Mouse (Mus musculus): Measurements from ENCODE around the gene Pik3ap1. TPM values are rescaled to one million over a fixed set of nuclear protein-coding genes. Genes with fewer than 3 reads are reported as not detected.

Pik3ap1 gene
- polyA plus RNA-seq, 1 experiment from 2014 or later = 3.0 TPM

DNA sequence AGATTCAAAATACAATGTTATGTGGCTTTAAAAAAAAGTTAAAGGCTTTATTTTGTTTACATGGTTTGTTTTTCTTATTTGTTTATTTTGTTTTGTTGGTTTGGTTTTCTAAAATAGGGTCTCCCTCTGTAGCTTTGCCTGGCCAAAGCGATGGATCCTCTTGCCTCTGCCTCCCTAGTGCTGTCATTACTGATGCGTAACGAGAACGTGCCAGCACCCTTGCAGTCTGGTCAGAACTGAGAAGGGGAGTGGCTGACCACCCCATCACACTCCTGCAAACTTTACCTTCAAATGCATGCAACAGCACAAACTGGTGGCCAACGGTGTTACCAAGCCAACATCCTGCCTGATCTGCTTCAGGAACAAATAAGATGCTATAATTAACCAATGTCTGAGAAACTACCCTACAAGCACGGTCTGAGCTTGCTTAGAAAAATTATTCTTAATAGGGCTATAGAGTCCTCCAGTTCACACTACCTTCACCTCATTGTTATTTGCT is 42.3 kb downstream of the Pik3ap1 start:
- no peak overlapping the region for H3K9ac ChIP-seq
- 75% methylated on average over 6 of the region's 6 CpGs for WGBS
- no peak overlapping the region for H3K4me2 ChIP-seq
- no peaks in the 10 kb centered on the region for H3K27me3 ChIP-seq
- no peak overlapping the region for H3K4me3 ChIP-seq
- no peaks in the 10 kb centered on the region for H3K9me3 ChIP-seq
- H3K4me1 ChIP-seq = peaks cover 6% of the 10 kb centered on the region; the same call in 1 of the 2 replicates
- no peak overlapping the region for H3K27ac ChIP-seq
- no peak for ATAC-seq (ENCODE audit: insufficient number of reproducible peaks, low FRiP score, low TSS enrichment, low read depth)
- no peaks in the 10 kb centered on the region for H3K36me3 ChIP-seq

DNA sequence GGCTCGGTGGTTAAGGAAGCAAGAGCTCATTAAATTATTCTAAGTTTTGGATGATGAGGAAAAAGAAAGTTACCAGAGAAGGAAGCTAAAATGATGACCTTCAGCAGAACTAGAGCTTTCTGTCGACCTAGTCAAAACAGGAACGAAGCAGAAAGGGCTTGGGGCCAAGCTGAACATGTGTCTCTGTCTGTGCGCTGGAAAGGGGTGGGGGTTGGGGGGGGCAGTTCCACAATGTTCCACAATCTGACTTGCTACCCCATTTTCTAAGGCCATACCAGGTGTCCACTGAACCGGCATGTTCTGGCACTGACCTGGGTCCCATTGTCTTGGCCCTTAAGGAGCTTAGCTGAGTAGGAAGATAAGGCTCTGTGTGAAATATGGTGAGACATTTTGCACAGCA is 43.2 kb downstream of the Pik3ap1 start:
- Histone ChIP-seq H3K27ac (no peak overlapping the region), H3K4me1 (peaks cover 6% of the 10 kb centered on the region; the same call in 1 of the 2 replicates), H3K9me3 (no peaks in the 10 kb centered on the region), H3K4me2 (no peak overlapping the region), H3K4me3 (no peak overlapping the region), H3K27me3 (no peaks in the 10 kb centered on the region), H3K9ac (no peak overlapping the region), H3K36me3 (no peaks in the 10 kb centered on the region)
- 73% methylated on average over 5 of the region's 5 CpGs for WGBS
- ATAC-seq (ENCODE audit: insufficient number of reproducible peaks, low FRiP score, low TSS enrichment, low read depth) = no peak

DNA sequence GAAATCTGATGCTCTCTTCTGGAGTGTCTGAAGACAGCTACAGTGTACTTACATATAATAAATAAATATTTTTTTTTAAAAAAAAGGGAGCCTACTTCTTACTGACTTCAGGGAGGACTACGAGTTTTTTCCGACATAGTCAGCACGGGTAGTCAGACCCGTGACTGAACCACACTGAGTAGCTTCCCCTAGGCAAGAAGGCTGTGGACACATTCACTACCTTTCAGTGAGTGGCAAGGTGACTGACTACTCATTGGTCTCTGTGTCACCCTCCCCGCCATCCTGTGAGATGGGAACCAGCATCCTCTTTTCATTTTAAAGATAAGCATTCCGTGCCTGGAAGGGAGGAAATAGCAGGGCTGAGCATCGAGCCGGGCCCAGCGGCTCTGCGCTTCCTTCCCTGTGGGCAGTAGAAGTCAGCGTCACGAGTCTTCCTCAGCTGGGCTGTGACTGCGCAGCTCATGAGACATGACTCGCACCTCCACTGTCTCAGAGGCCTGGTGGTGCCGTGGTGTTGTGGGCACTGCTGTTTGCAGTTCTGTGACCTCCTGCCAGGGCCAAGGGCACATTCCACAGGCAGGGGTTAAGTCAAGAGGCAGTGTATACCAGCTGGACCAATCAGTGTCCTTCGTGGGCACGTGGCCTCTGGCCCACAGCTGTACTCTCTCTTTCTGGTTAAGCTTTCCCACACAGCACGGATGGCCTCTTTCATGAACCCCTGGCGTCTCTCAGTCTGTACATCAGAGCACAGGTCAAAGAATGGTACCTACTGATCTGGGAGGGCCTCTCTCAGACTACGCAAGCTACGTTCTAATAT is 45.7 kb downstream of the Pik3ap1 start:
- Histone ChIP-seq H3K9me3 (no peaks in the 10 kb centered on the region), H3K27ac (no peak overlapping the region), H3K9ac (no peak overlapping the region), H3K36me3 (no peaks in the 10 kb centered on the region), H3K4me2 (no peak overlapping the region), H3K27me3 (no peaks in the 10 kb centered on the region), H3K4me3 (no peak overlapping the region), H3K4me1 (no peaks in the 10 kb centered on the region)
- 72% methylated on average over 21 of the region's 21 CpGs for WGBS
- ATAC-seq (ENCODE audit: insufficient number of reproducible peaks, low FRiP score, low TSS enrichment, low read depth) = no peak

DNA sequence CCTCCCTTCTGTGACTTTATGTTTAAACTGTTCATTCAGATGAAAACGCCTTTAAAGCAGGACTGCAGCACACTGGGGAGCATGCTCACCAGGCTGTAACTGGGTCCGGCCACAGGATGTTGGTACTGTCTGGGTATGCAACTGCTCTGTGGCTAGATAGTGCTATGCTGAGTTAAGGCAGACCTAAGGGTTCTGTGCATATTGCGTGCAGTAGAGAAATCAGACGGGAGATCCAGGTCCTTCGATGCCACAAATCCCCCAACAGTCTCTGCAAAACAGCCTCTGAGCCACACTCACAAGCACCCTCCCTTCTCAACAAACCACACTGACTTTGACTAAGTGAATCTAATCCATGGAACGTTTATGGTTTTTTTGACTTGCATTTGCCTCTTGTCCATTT is 46.5 kb downstream of the Pik3ap1 start:
- 79% methylated on average over 6 of the region's 6 CpGs for WGBS
- H3K9ac ChIP-seq = no peak overlapping the region
- ATAC-seq (ENCODE audit: insufficient number of reproducible peaks, low FRiP score, low TSS enrichment, low read depth) = no peak
- no peak overlapping the region for H3K4me2 ChIP-seq
- H3K4me1 ChIP-seq = no peaks in the 10 kb centered on the region
- H3K4me3 ChIP-seq = no peak overlapping the region
- no peaks in the 10 kb centered on the region for H3K36me3 ChIP-seq
- no peaks in the 10 kb centered on the region for H3K9me3 ChIP-seq
- no peak overlapping the region for H3K27ac ChIP-seq
- H3K27me3 ChIP-seq = no peaks in the 10 kb centered on the region

DNA sequence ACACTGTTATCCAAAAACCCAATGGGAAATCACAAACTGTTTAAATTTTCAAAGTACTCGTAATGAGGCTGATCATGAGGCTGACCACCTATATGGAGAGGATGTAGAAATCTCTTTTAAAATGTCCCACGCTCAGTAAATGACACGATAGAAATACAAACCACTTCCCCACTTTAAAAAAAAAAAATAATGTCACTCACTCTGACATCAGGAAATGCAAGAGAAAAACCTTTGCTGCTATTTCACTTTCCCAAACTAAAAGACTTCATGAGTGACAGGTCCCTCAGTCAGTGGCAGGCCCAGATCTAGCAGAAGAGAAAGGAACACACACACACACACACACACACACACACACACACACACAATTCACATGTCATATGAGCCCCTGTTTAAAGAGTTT is 49.2 kb downstream of the Pik3ap1 start:
- Histone ChIP-seq H3K27me3 (no peaks in the 10 kb centered on the region), H3K4me3 (no peak overlapping the region), H3K36me3 (no peaks in the 10 kb centered on the region), H3K4me2 (no peak overlapping the region), H3K4me1 (no peaks in the 10 kb centered on the region), H3K9me3 (no peaks in the 10 kb centered on the region), H3K9ac (no peak overlapping the region), H3K27ac (no peak overlapping the region)
- WGBS = 79% methylated on average over 3 of the region's 3 CpGs
- ATAC-seq (ENCODE audit: insufficient number of reproducible peaks, low FRiP score, low TSS enrichment, low read depth) = no peak

DNA sequence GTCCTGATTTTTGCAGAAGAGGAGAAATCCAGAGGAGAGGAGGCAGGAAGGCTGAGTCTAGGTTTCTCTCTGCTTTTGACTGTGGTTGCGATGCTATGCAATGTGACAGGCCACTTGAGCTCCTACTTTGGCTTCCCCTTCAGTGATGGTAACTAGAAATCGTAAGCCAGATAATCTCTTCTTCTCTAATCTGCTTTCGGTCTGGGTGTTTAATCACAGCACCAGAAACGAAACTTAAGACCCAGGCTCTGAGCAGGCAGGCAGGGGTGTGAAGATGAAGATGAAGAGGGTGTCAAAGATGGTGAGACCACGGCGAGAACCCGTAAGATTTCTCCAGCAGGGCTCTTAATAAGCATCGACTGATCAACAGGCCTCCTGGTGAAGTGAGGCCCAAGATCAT is 51.9 kb downstream of the Pik3ap1 start:
- no peaks in the 10 kb centered on the region for H3K27me3 ChIP-seq
- H3K27ac ChIP-seq = no peak overlapping the region
- no peak overlapping the region for H3K4me3 ChIP-seq
- no peaks in the 10 kb centered on the region for H3K9me3 ChIP-seq
- ATAC-seq (ENCODE audit: insufficient number of reproducible peaks, low FRiP score, low TSS enrichment, low read depth) = no peak
- no peak overlapping the region for H3K4me2 ChIP-seq
- 78% methylated on average over 8 of the region's 8 CpGs for WGBS
- H3K4me1 ChIP-seq = no peaks in the 10 kb centered on the region
- H3K9ac ChIP-seq = no peak overlapping the region
- no peaks in the 10 kb centered on the region for H3K36me3 ChIP-seq

DNA sequence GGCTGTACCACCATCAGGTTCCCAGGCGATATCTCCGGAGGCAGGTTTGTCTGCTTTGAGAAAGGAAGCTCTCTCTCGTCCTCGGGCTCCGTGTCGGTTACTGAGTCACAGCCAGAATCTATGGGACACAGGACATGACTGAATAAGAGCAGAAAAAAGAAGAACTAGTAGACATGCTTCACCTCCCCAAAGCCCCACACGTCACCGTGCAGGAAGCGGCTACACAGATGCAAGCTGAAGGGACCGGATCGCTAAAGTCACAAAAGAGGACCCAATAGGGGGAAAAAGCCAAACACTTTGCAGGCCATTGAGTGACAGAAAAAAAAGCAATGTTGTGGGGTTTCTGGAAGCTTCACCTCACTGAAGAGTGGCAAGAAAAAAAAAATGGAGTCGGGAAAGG is 52.7 kb downstream of the Pik3ap1 start:
- Histone ChIP-seq H3K36me3 (no peaks in the 10 kb centered on the region), H3K4me3 (no peak overlapping the region), H3K4me1 (no peaks in the 10 kb centered on the region), H3K27ac (no peak overlapping the region), H3K9me3 (no peaks in the 10 kb centered on the region), H3K27me3 (no peaks in the 10 kb centered on the region), H3K9ac (no peak overlapping the region), H3K4me2 (no peak overlapping the region)
- no peak for ATAC-seq (ENCODE audit: insufficient number of reproducible peaks, low FRiP score, low TSS enrichment, low read depth)
- 85% methylated on average over 12 of the region's 12 CpGs for WGBS

DNA sequence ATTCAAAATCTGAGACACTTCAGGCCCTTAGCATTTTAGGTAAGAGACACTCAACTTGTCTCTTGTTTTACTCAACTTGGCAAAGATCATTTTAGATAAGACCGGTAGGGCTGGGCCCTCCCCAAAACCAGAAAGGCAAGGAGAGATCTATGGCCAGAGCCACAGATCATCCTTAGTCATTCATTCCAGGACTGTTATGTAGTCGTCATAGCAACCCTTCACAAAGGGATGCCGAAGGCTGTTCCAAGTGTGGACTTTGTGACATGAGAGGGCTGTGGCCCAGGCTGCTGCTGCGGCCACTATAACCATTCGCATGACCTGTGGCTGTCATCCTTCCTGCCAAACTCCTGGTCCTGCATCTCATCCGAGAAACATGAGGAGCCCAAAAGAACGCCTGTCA is 54.5 kb downstream of the Pik3ap1 start:
- Histone ChIP-seq H3K27me3 (no peaks in the 10 kb centered on the region), H3K27ac (no peak overlapping the region), H3K9me3 (no peaks in the 10 kb centered on the region), H3K9ac (no peak overlapping the region), H3K36me3 (no peaks in the 10 kb centered on the region), H3K4me2 (no peak overlapping the region), H3K4me1 (no peaks in the 10 kb centered on the region), H3K4me3 (no peak overlapping the region)
- no peak for ATAC-seq (ENCODE audit: insufficient number of reproducible peaks, low FRiP score, low TSS enrichment, low read depth)
- WGBS = 89% methylated on average over 7 of the region's 7 CpGs

DNA sequence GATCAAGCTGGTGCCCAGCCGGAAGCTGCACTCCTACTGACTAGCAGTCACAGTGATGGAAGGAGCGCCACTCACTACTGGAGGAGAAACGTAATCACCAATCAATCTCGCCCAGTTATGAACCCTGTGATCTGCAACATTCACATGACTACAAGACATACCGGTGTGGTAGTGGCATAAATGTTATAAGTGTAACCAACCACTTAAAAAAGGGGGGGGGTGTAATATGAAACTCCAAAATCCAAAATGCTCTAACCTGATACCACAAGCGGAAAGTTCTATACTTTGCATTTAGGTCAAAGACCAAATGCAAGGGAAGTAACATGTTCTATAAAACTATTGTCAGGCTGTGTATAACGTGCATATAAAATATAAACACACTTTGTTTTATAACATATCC is 54.9 kb downstream of the Pik3ap1 start:
- Histone ChIP-seq H3K4me1 (no peaks in the 10 kb centered on the region), H3K27ac (no peak overlapping the region), H3K36me3 (no peaks in the 10 kb centered on the region), H3K4me2 (no peak overlapping the region), H3K9ac (no peak overlapping the region), H3K4me3 (no peak overlapping the region), H3K27me3 (no peaks in the 10 kb centered on the region), H3K9me3 (no peaks in the 10 kb centered on the region)
- 91% methylated on average over 7 of the region's 7 CpGs for WGBS
- ATAC-seq (ENCODE audit: insufficient number of reproducible peaks, low FRiP score, low TSS enrichment, low read depth) = no peak

DNA sequence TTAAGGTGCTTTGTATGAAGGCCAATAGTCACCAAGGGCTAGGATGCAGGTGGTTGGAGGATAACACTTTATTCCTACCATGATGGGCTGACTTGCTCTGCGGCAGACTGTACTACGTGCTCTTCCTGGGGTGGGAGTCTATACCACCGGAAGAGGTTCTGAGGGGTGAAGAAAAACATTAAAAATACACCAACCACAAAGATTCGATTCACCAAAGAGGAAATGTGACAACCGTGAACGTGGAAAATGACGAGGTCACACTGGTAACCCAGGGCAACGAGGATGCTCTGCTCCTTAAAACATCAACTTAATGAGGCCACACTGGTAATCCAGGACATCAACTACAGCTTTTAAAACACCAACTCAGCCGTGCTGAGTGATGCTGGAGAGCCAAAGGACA is 56.2 kb downstream of the Pik3ap1 start:
- H3K4me1 ChIP-seq = no peaks in the 10 kb centered on the region
- 68% methylated on average over 9 of the region's 9 CpGs for WGBS
- H3K9me3 ChIP-seq = no peaks in the 10 kb centered on the region
- H3K4me3 ChIP-seq = no peak overlapping the region
- H3K27me3 ChIP-seq = no peaks in the 10 kb centered on the region
- no peaks in the 10 kb centered on the region for H3K36me3 ChIP-seq
- H3K9ac ChIP-seq = no peak overlapping the region
- no peak for ATAC-seq (ENCODE audit: insufficient number of reproducible peaks, low FRiP score, low TSS enrichment, low read depth)
- no peak overlapping the region for H3K4me2 ChIP-seq
- H3K27ac ChIP-seq = no peak overlapping the region

DNA sequence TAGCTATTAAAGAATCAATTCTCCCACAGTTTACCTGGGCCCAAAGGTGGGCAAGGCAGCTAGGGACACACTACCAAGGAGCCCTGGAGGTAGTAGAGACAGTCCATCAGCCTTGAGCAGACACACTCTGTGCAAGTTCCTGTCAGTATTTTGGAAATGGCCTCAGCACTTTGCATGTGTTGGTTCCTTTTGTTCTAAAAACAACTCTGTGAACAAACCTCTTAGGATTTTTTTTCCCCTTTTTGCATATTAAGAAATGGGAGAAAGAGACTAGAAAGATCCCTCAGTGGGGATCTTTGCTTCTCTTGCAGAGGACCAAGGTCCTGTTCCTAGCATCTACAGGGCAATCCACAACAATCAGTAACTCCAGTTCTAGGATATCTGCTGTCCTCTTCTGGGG is 61.1 kb downstream of the Pik3ap1 start:
- Histone ChIP-seq H3K36me3 (no peaks in the 10 kb centered on the region), H3K27me3 (no peaks in the 10 kb centered on the region), H3K4me2 (no peak overlapping the region), H3K4me3 (no peak overlapping the region), H3K4me1 (no peaks in the 10 kb centered on the region), H3K27ac (no peak overlapping the region), H3K9me3 (no peaks in the 10 kb centered on the region), H3K9ac (no peak overlapping the region)
- no peak for ATAC-seq (ENCODE audit: insufficient number of reproducible peaks, low FRiP score, low TSS enrichment, low read depth)

DNA sequence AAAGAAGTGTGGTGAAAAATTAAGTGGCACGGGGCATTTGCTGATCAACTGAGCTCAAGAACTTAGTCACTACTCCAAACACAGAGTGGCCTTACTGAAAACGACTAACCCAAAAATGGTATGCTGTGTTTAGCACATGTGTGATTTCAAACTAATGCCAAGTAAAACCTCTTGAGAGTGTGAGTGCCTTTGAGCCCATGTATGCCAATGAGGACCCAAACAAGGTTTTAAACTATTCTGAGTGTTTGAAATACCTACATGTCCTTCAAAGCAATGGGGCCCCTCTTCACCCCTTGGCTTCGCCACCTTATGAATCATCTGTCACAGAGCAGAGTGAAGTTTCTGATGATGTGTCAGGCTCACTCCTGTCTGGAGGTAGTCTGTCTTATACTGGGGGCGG is 61.8 kb downstream of the Pik3ap1 start:
- H3K36me3 ChIP-seq = no peaks in the 10 kb centered on the region
- no peak overlapping the region for H3K4me3 ChIP-seq
- no peak for ATAC-seq (ENCODE audit: insufficient number of reproducible peaks, low FRiP score, low TSS enrichment, low read depth)
- H3K27me3 ChIP-seq = no peaks in the 10 kb centered on the region
- no peaks in the 10 kb centered on the region for H3K4me1 ChIP-seq
- H3K4me2 ChIP-seq = no peak overlapping the region
- no peaks in the 10 kb centered on the region for H3K9me3 ChIP-seq
- no peak overlapping the region for H3K9ac ChIP-seq
- no peak overlapping the region for H3K27ac ChIP-seq
- 71% methylated on average over 4 of the region's 4 CpGs for WGBS

DNA sequence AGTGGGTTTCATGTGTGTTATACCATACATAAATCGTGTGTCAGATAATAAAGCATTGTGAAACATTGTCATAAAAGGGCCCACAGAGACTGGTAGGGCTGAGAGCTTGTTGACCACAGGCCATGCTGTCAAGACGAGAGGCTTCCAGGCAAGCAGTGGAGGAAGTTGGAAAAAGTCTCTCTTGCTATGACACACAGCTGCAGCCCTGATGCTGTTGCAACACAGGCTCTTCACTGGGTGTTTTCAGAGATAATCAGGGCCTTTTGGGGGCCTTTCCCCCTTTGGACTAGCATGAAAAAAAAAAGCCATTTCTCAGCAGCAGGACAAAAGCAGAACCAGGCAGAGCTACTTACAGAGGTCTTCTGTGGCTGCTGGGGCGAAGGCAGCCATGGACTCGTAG is 63.8 kb downstream of the Pik3ap1 start:
- Histone ChIP-seq H3K4me2 (no peak overlapping the region), H3K4me3 (no peak overlapping the region), H3K36me3 (no peaks in the 10 kb centered on the region), H3K9ac (no peak overlapping the region), H3K9me3 (no peaks in the 10 kb centered on the region), H3K4me1 (no peaks in the 10 kb centered on the region), H3K27ac (no peak overlapping the region), H3K27me3 (0 out of 2 replicates have a peak, but pooled peaks cover 9% of the 10 kb centered on the region)
- ATAC-seq (ENCODE audit: insufficient number of reproducible peaks, low FRiP score, low TSS enrichment, low read depth) = no peak
- WGBS = 81% methylated on average over 4 of the region's 4 CpGs

Data from limb, embryonic 15.5 days (tissue).